Comparison of ENCODE assay signal across 9 mouse cellular contexts in genomic region chr3:79936213-79936612, GRCm38 (mm10). TPM values are rescaled to one million over a fixed set of nuclear protein-coding genes. Genes with fewer than 3 reads are reported as not detected.
DNase-seq lines count a peak whose midpoint lies in the region; ATAC-seq and TF ChIP-seq lines count a peak whose summit lies in the region.
"Had no signal": no experiment of that assay in that cellular context is flagged by ENCODE, and none has a peak within 500 bp of the region (broad histone marks: within the 10 kb centered on the region; RNA-seq: fewer than 3 reads in every experiment).

No protein-coding gene starts in this region.

- peak overlapping the region; percentile 6; the same call in 1 of the 2 replicates for H3K4me3 ChIP-seq in bone marrow macrophage, adult 2 months (ENCODE audit: insufficient read depth, low read length)
- H3K4me3 ChIP-seq in limb, embryonic 13.5 days = no peak overlapping the region
- H3K4me3 ChIP-seq: neural tube, embryonic 12.5 days had no signal

- no peak overlapping the region for H3K4me2 ChIP-seq in limb, embryonic 13.5 days (replicated peaks)
- H3K4me2 ChIP-seq: neural tube, embryonic 12.5 days had no signal

- peaks cover 23% of the 10 kb centered on the region for H3K4me1 ChIP-seq in bone marrow macrophage, adult 2 months (ENCODE audit: control insufficient read depth, insufficient read depth, low read length)
- peaks cover 7% of the 10 kb centered on the region; the same call in 1 of the 2 replicates for H3K4me1 ChIP-seq in limb, embryonic 13.5 days

- no peak overlapping the region for H3K9ac ChIP-seq in limb, embryonic 13.5 days
- H3K9ac ChIP-seq: neural tube, embryonic 12.5 days had no signal

- no peak for TF ChIP-seq CTCF in bone marrow macrophage, adult 2 months (IDR thresholded peaks at IDR 0.05; ENCODE audit: low read depth, low read length)

- peak overlapping the region; percentile 81 for H3K27ac ChIP-seq in bone marrow macrophage, adult 2 months (ENCODE audit: insufficient read depth, low read depth, low read length)
- H3K27ac ChIP-seq in limb, embryonic 13.5 days = no peak overlapping the region
- H3K27ac ChIP-seq: neural tube, embryonic 12.5 days had no signal

- DNase-seq in 416B (ENCODE audit: low read depth) = peak; percentile 94
- peak; percentile 67 for DNase-seq in heart, adult 8-10 months (ENCODE audit: low spot score)
- DNase-seq in B cell, adult 2 months = no peak
- no peak for DNase-seq in cerebellum, postnatal 36 days
- DNase-seq in left cerebral cortex, adult 9 months (ENCODE audit: low spot score in 2 of 2) = no peak
- no peak for DNase-seq in left cerebral cortex, adult 8-10 months (ENCODE audit: low spot score in 2 of 2)

- peak; percentile 78; the same call in 1 of the 2 replicates for ATAC-seq in limb, embryonic 13.5 days (ENCODE audit: low FRiP score, low read depth)

- H3K9me3 ChIP-seq in limb, embryonic 13.5 days = no peaks in the 10 kb centered on the region
- H3K9me3 ChIP-seq: neural tube, embryonic 12.5 days had no signal

- WGBS in limb, embryonic 13.5 days = 19% methylated on average over 6 of the region's 6 CpGs

- no peaks in the 10 kb centered on the region for H3K27me3 ChIP-seq in limb, embryonic 13.5 days
- H3K27me3 ChIP-seq: neural tube, embryonic 12.5 days had no signal

- TF ChIP-seq POLR2A in bone marrow macrophage, adult 2 months (IDR thresholded peaks at IDR 0.05; ENCODE audit: borderline replicate concordance, low read depth, low read length) = no peak

- H3K36me3 ChIP-seq in limb, embryonic 13.5 days = no peaks in the 10 kb centered on the region
- H3K36me3 ChIP-seq: neural tube, embryonic 12.5 days had no signal

RNA-seq across cellular contexts. Expression of gene Fam198b, which starts 51.9 kb away (rescaled TPM):
- 5.2 and 6.0 TPM in 2 replicates for polyA plus RNA-seq in bone marrow macrophage, adult 2 months (2012; ENCODE audit: insufficient read depth, insufficient read length, missing spikeins)
- total RNA-seq in heart, adult 8-10 months (2022) = 10 to 100 TPM in 3 of 4 experiments, 1 to 10 TPM in 1; 10.0 to 15.6 (median 15.2) TPM
- polyA plus RNA-seq in limb, embryonic 13.5 days (2015; fragmentation: Nextera tagmentation; extraction: Ambion mirVana) = 8.7 and 11.7 TPM in 2 replicates
- 1 to 10 TPM; 5.8 to 8.0 (median 6.4) TPM for total RNA-seq in left cerebral cortex, adult 8-10 months (2022)

Comparison
In these comparisons a context has a peak if more than half of its experiments do, and no peak if none do; other contexts are left out.
1. DNase-seq: peak in 416B (single experiment) and heart, adult 8-10 months (single experiment); none in B cell, adult 2 months (0 of 2), cerebellum, postnatal 36 days (0 of 2), left cerebral cortex, adult 9 months (0 of 2) and left cerebral cortex, adult 8-10 months (0 of 2).